Mouse (Mus musculus) adrenal gland, adult 8-10 months (tissue): ENCODE measurements around the gene Fto. TPM values are rescaled to one million over a fixed set of nuclear protein-coding genes. Genes with fewer than 3 reads are reported as not detected.

Source experiments
- DNase-seq: peaks from one replicate; pipeline ENCODE4 v3.0.0; 2022
- total RNA-seq, 4 experiments: library from RNA; stranded (reverse); gene quantifications; 2 replicates each; pipeline ENCODE4 v1.2.4; 2022

The Fto gene
- total RNA-seq, 4 experiments from 2014 or later, result 73.8 to 102 (median 86.6) TPM

- DNase-seq, result no peak
Measured at GRCm38 (mm10) chr8:91324271-91324670, 10.9 kb downstream of the Fto start.

DNA sequence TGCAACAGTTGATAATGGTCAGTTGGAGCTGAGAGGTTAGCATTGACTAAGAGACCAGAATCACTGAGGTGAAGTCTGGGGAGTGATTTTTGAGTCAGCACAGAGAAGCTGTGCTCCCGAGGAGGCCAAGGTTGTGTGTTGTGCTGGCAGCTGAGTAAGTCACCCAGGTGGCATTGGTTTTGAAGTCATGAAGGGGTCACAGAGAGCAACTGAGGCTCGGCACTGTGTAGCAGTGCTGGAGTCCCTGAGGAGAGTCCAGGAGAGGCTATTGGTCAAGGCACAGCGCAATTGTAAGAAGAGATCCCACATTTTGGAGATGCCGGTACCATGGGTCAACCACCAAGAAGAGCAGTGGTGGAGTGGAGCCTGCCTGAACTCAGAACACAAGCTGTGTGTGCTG, 11.6 kb downstream of the Fto start:
- no peak for DNase-seq

- DNase-seq, result no peak
Measured at GRCm38 (mm10) chr8:91326018-91326417, 12.7 kb downstream of the Fto start.

- DNase-seq, result no peak
Measured at GRCm38 (mm10) chr8:91326946-91327345, 13.6 kb downstream of the Fto start.

DNA sequence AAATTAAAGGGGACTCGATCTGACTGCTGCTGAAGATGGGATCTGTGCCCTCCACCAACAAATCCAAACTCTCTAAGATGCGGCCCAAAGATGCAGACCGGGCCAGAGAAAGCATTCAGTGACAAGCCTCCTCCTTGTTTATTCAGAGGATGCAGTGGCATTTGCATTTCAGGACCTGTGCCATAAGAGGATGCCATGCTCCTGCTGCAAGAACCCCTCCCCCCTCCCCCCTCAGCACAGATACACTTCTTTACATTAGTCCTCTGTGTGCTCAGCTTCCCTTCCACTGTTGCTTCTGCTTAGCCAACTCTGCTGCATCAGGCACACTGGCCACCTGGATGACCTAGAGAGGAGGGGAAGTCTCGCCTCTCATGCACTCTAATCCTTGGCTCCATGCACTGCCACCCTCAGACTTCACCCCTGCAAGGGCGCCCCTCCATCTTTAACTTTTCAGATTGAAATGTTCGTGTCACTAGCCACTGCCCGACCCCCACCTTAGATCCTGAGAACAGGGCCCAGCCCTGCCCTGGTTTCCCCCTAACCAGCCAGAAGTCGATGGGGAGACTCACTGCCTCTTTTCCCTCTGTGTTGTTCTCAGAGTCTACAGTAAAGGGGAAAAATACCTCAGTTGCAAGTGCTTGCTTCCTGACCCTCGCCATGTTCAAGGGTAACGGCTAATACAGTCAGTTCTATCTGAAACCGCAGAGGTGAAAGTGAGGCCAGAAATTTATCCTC, 14.3 kb downstream of the Fto start:
- DNase-seq, result no peak

DNA sequence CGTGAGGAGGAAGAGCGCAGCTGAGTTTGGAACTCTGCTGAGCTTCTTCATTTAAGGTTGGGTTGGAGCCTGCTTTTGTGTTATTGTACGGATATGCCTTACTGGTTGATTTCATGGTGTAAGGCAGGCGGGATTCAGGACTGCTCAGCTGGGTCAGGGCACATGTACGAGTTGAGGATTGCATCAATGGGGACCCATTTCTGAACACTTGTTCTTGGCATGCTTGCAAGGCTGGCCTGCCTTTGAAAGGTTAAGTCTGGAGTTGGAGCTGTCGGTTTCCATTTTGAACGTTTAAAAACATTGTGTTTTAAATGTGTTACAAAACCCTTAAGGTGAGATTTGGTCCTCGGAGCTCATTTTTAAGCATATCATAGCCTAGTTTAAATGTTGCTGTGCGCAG, 15.7 kb downstream of the Fto start:
- DNase-seq, result no peak

GRCm38 (mm10) chr8:91329461-91329850, 16.1 kb downstream of the Fto start:
- DNase-seq, result no peak

DNA sequence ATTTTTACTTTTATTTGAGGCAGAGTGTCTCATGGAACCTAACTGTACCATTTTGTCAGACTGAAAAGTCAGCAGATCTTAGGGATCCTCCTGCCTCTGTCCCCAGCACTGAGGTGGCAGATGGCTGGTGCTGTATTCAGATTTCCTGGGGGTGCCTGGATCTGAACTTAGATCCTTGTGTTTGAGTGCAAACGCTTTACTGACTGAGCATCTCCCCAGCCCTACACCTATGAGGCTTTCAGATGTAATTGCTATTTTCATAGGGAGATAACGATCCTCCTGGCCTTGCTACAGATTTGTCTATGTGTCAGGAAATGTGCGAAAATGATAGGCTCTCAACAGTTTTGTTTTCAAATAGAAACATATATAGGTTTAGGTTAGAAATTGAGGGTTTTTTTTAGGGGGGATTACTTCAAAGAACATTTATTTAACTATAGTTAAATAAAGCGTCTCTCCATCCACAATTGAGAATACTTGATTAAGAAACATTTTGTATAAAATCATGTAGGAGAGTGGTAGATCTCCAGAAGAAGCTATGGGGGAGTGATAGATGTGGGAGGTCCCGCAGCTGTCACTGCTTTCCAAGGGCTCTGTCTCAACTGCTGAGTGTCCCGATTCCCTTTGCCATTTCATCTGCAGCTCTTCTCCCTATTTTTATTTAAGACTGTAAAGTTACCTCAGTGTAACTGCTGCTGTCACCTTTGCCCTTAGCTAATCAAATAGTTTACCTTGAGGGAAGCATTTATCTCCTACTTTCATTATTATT, 25.2 kb downstream of the Fto start:
- no peak for DNase-seq

DNA sequence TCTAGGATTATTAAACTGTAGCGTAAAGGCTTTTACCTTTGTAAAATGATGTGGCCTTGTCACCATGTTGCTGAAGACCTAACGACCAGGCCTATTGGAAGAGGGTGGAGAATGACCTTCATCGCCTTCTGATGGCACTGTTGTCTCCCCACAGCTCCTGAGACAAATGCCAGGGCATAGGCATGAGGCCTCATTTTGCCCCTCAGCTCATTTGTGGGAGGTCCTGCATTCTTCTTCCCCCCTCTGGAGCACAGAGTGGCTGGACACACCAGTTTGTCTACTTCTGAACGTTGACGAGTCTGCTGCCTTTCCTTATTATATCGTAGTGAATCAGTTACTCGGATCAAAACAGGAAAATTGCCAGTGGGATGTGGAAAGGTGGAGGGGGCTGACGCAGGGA, 26.3 kb downstream of the Fto start:
- DNase-seq, result no peak

DNA sequence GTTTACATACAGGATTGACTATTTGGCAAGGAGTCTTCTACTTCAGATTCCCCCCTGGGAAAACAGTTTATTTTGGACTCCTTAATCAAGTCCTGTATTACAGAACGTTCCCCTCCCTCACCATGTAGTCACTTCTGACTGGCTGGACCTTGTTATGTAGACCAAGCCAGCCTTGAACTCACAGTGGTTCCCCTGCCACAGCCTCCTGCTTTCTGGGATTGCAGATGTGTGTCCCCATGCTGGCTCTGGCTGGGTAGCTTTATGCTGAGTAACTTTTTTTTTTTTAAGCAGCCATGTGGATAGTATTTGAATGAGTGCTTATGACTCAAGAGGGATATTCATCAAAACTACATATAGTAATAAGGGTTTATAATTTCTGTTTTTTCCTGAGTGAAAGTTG, 27.4 kb downstream of the Fto start:
- DNase-seq, result no peak

DNA sequence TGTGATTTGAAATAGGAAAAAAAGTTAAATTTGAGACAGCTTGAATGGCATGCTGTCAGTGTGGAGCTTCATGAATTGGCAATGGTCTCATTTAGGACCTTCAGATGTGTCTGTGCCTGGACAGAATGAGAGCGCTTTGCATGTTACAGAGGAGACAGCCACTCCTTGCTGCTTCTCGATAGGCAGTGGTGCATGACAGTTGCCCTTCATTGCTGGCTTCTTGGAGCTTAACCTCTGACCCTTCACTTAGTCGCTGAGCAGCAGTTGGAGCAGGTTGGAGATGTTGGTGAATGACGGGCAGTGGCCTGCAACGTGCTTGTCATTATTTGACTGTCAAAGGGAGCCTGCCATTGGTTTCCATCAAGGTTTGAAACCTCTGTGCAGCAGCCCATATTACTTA, 28.9 kb downstream of the Fto start:
- no peak for DNase-seq

GRCm38 (mm10) chr8:91342798-91343197, 29.5 kb downstream of the Fto start:
- DNase-seq, result no peak

- DNase-seq, result no peak
Measured at GRCm38 (mm10) chr8:91344659-91345058, 31.3 kb downstream of the Fto start.

GRCm38 (mm10) chr8:91347146-91347545, 33.8 kb downstream of the Fto start:
- no peak for DNase-seq

GRCm38 (mm10) chr8:91347595-91347994, 34.3 kb downstream of the Fto start:
- DNase-seq, result no peak

GRCm38 (mm10) chr8:91349816-91350215, 36.5 kb downstream of the Fto start:
- no peak for DNase-seq

DNA sequence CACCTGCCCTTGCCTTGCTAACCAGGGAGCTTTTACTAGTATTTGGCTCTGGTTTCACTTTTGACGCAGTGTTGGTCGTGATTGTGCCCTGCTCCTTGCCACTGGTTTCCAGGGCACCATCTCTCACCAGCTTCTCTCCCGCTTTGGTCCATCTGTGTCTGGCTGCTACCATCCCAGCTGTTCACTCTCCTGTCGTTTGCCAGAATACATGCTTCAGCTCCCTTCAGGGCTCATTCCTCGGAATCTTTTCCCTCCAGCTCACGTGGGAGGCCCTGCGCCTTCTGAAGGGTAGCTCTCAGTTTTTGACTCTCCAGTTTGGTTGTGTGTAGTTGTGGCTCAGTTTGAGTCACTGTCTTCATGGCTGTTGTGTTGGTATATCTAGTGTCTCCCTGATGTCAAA, 37.3 kb downstream of the Fto start:
- no peak for DNase-seq

GRCm38 (mm10) chr8:91352598-91352997, 39.3 kb downstream of the Fto start:
- no peak for DNase-seq

GRCm38 (mm10) chr8:91353062-91353461, 39.7 kb downstream of the Fto start:
- DNase-seq, result no peak

GRCm38 (mm10) chr8:91353907-91354306, 40.6 kb downstream of the Fto start:
- DNase-seq, result no peak

DNA sequence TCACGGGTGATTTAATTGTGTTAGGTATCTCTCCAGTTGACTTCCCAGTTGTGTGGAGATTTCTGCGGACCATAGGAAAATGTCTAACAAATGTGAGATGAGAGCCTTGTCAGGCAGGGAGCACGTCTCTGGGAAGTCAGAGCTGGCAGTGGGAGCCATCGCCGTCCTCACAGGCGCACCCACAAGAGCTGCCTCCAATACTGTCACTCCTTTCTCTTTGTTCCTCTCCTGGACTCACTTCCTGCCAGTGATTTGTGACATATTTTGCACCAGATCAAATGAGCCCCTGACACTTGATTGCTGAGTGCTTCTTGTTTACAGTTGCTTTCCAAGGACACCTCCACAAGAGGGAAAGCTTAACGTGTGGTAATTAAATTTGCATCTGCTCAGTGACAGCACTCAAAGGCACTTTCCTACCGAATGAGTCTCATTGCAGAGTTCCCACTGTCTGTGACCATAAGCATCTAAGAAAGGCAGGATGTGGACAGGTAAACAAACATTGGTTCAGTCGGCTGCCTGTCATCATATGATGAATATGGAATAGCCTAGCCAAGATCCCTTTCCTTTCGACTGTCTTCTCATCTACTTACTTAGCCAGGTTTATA, 42.1 kb downstream of the Fto start:
- no peak for DNase-seq

GRCm38 (mm10) chr8:91355956-91356699, 42.8 kb downstream of the Fto start:
- no peak for DNase-seq

DNA sequence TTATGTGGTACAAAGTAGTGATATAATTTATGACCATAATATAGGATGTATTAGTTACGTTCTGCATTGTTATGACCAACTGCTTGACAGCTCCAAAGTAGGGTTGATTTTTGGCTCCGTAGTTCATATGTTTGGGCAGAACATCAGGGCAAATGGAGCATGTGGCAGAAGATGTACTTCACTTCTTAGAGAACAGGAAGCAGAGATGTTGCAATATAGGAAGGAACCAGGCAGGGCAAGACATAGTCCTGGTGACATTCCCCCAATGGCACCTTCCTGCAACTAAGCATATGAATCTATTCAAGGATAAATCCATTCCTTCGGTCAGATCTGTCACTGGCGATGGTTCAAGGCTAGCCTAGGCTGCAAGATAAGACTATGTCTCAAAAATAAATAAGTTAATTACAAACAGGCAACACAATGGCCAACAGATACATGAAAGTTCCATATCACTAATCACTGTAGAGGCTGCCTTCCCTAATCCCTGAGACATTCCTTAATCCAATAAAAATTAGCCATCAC, 44.2 kb downstream of the Fto start:
- no peak for DNase-seq
